Mouse (Mus musculus) thymus, postnatal 36 days (tissue): ENCODE data around the gene Cd300c2.
"Not testable (repeated sequence)": the region's sequence is repeated elsewhere in the genome, so short reads cannot be mapped to it uniquely, and the experiment has no call there.

ENCODE experiments used
- DNase-seq, 2 experiments: peaks; one replicate each; pipeline ENCODE4 v3.0.0; 2022; ENCODE audit warnings: mixed read lengths in 2 of 2

The Cd300c2 gene

GRCm38 (mm10) chr11:115001474-115002040 is at the start of gene Cd300c2:
Gene Cd300c2, minus strand, starts transcription at chr11:115001880.
- DNase-seq, result no peak

DNA sequence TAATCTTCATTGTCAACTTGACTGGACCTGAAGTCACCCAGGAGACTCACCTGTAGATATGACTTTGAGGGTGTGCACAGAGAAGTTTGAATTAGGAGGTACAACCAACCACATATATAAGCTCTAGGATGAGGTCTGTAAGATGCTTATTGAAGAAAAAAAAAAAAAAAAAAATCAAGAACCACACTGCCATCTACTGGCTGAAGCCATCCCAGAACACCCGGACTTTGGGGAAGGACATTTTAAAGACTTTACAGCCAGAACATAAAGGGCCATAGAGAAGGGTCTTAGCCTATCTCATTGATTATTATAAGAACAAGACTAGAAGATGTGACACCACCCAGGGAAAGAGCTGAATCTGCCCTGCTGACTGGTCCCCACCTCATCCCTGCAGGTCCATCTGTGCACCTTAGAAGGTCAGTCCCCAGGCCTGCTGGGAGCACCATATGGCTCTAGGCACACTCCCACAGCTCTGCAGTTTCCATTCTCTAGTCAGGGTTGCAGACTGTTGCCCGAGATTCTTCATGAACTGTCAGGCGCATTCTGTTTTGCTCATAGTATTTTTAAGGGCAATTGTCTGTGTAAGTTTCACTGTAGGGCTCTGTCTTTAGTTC is 47.7 kb upstream of the Cd300c2 start:
- DNase-seq, result no peak

DNA sequence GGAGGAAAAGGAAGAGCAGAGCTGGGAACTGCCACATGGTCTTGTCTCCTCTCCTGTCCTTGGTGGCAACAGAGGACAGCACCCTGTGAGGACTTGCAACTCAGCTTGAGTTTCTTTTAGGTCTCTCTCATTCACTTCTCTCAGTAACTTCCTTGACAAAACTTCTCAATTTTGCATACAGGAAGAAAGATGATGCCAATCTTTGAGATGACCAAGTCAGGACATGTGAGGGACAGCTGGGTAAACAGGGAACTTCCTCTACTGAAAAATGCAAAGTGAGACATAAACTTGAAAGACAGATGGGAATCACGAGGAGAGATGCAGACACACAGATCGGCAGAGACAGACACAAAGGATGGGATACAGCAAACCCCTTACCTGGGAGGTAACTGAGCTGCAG is 46.6 kb upstream of the Cd300c2 start, which contains the start of gene Cd300ld3:
Cd300ld3 (minus strand) TSS at position 151 of the 400 bp plus-strand sequence.
- no peak for DNase-seq

GRCm38 (mm10) chr11:115037669-115038068 is 36.0 kb upstream of the Cd300c2 start, which contains the start of gene Cd300ld5:
Gene Cd300ld5, minus strand, starts transcription at chr11:115037769.
- not testable (repeated sequence) for DNase-seq

DNA sequence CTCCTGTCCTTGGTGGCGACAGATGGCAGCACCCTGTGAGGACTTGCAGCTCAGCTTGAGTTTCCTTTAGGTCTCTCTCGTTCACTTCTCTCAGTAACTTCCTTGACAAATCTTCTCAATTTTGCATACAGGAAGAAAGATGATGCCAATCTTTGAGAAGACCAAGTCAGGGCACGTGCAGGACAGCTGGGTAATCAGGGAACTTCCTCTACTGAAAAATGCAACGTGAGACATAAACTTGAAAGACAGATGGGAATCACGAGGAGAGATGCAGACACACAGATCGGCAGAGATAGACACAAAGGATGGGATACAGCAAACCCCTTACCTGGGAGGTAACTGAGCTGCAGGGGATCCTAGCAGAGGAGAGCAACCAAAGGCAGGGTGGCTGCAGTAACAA is 25.2 kb upstream of the Cd300c2 start, which contains the start of gene Cd300ld4:
Cd300ld4 (minus strand) TSS at position 101 of the 400 bp plus-strand sequence.
- DNase-seq, result not testable (repeated sequence)

DNA sequence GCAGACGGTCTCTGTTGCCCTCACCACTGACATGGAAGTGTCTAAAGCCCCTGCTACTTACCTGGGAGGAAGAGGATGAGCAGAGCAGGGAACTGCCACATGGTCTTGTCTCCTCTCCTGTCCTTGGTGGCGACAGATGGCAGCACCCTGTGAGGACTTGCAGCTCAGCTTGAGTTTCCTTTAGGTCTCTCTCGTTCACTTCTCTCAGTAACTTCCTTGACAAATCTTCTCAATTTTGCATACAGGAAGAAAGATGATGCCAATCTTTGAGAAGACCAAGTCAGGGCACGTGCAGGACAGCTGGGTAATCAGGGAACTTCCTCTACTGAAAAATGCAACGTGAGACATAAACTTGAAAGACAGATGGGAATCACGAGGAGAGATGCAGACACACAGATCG is 14.4 kb upstream of the Cd300c2 start, which contains the start of gene Cd300ld2:
Cd300ld2 (minus strand) TSS at position 101 of the 400 bp plus-strand sequence.
- not testable (repeated sequence) for DNase-seq

GRCm38 (mm10) chr11:115004070-115004469 is 2.4 kb upstream of the Cd300c2 start:
- DNase-seq, result no peak

DNA sequence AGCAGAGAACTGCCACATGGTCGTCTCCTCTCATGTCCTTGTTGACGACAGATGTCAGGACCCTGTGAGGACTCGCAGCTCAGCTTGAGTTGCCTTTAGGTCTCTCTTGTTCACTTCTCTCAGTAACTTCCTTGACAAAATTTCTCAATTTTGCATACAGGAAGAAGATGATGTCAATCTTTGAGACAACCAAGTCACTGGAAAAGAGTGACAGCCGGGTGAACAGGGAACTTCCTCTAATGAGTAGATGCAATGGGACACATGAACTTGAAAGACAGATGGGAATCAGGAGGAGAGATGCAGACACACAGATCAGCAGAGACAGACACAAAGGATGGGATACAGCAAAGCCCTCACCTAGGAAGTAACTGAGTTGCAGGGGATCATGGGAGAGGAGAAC is 11.9 kb downstream of the Cd300c2 start, which contains the start of gene Cd300ld:
Cd300ld (minus strand) TSS at position 130 of the 400 bp plus-strand sequence.
- DNase-seq, result no peak

- no peak for DNase-seq
These were observed 19.8 kb downstream of the Cd300c2 start for GRCm38 (mm10) chr11:114981866-114982265.

- DNase-seq, result no peak
These were observed 29.0 kb downstream of the Cd300c2 start for GRCm38 (mm10) chr11:114972726-114973125.

DNA sequence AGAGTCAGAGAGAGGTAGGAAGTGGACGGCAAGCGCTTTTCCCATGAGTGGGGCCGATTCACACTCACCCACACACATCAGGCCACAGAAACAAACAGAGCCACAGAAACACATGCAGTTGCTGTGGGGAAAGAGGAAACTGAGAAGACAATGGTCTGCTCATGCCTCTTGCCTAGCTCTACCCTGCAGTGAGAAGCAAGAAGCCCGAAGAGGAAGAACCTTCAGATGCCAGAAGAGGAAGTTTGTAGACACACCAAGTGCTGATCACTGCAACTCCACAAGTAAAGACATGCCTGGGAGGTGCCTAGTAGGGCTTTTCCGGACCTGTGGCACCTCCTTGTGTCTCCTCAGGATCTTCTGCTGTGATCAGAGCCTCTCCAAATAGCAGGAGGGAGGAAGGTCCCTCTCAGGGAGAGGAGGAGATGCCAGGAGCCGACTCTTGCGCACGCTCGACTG is 32.9 kb downstream of the Cd300c2 start, which contains the start of gene Cd300c:
Cd300c (minus strand) TSS at position 406 of the 456 bp plus-strand sequence.
- DNase-seq, result no peak

DNA sequence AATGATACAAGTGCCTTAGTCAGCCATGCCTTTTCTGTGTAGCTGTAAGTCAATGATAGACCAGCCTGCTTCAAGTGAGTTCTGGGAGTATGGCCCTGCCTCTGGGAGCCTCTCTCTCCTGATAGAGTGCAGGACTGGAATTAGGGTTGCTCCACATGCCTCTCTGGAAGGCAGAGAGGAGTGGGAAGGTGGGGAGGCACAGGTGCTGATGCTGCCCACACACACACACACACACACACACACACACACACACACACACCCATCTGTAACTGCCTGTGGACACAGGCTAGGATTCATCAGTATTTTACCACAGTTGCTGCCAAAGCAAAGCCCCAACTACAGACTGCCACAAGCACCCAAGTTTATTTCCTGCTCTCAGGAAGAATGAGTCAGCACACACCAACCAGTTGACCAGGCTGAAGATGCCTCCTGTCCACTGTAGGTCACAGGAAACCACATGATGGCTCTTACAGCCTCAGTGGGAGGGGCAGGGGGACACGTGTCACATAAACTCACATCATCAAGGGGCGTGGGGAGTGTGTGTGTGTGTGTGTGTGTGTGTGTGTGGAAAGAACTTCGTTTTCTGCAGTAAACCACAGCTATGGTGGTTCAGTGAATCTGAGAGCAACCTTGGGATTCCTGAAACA is 36.4 kb downstream of the Cd300c2 start:
- no peak for DNase-seq

GRCm38 (mm10) chr11:114960369-114960768 is 41.3 kb downstream of the Cd300c2 start:
- no peak for DNase-seq
